Mouse (Mus musculus): ENCODE measurements at regions not wholly inside any gene's neighbourhood (a gene's known extent, or its start where the extent isn't known, plus 50 kb on each side); places are given as distances from the start of the nearest gene placed in this dataset.
A peak's percentile ranks its signal among the peaks of the same experiment; 100 is the strongest.

DNA sequence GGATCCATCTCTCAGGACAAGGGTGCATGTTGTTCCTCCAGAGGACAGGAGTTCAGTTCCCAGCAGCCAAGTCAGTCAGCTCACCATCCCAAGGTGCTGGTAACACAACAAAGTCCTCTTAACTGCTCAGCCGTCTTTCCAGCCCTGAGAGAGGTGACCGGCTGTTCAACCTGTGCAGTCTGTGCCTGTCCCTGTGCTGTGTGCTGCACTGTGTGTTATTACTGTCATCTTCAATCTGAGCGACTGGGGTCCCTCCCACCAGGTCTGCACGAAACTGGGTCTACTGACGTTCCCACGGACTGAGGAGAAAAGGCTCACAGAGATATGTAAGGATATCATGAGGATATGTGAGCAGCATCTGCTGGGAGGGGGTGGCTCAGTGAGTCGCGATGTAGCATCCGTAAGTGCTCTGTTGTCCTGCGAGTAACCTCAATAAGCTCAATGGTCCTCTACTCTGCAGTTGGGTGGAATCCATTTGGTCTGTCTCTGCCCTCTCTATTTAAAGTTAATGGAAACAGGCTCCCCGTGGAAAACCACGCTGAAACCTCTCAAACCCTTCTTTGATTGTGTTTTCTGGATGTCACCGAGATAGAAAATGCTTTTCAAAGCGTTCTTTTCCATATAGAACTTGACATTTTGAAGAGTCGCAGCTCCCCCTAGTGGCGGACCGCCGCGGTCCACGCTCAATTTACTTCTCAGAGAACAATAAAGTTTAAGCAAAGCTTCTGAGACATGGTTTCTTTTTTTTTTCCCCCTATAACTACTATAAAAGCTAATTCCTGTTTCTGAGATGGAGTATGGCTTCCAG is 87.1 kb upstream of the Intu start:
- no peaks in the 10 kb centered on the region for H3K9me3 ChIP-seq
- no peak overlapping the region; the same call in 1 of the 2 replicates for H3K4me2 ChIP-seq
- 34% methylated on average over 20 of the region's 20 CpGs for WGBS
- H3K4me1 ChIP-seq (replicated peaks): peaks cover 17% of the 10 kb centered on the region
- H3K27ac ChIP-seq: no peak overlapping the region; the same call in 1 of the 2 replicates
- H3K9ac ChIP-seq (replicated peaks): no peak overlapping the region
- H3K27me3 ChIP-seq: no peaks in the 10 kb centered on the region
- no peak for ATAC-seq (ENCODE audit: insufficient number of reproducible peaks, insufficient read depth, low FRiP score, low TSS enrichment, low read depth)
- no peaks in the 10 kb centered on the region for H3K36me3 ChIP-seq
- no peak overlapping the region for H3K4me3 ChIP-seq (replicated peaks)

GRCm38 (mm10) chr3:40452958-40453357 is 78.1 kb upstream of the Intu start:
- Histone ChIP-seq H3K4me3 (replicated peaks) (no peak overlapping the region), H3K9ac (replicated peaks) (no peak overlapping the region), H3K4me1 (replicated peaks) (peaks cover 12% of the 10 kb centered on the region), H3K9me3 (no peaks in the 10 kb centered on the region), H3K27me3 (no peaks in the 10 kb centered on the region), H3K4me2 (no peak overlapping the region), H3K27ac (no peak overlapping the region), H3K36me3 (no peaks in the 10 kb centered on the region)
- WGBS: 93% methylated on average over 5 of the region's 5 CpGs
- ATAC-seq (ENCODE audit: insufficient number of reproducible peaks, insufficient read depth, low FRiP score, low TSS enrichment, low read depth): no peak

DNA sequence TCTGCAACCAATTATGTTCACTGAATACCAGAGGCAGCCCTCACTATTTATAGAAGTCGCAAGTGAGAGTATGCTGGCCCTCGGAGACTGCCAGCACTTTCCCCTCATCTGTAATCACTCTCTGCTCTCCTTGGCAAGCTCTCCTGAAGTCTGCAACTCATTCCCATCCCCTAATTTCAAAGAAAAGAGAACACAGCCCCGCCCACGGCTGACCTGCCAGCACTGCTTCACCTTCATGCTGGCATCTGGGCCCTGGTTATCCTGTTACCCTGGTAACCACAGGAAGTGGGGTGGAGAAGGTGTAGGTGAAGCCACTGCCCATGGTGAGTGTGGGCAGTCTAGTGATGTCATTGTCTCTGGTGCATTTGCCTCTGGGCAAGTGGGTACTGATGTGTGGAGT is 77.5 kb upstream of the Intu start:
- Histone ChIP-seq H3K9ac (replicated peaks) (no peak overlapping the region), H3K4me1 (replicated peaks) (peaks cover 12% of the 10 kb centered on the region), H3K36me3 (no peaks in the 10 kb centered on the region), H3K27ac (peak overlapping the region; percentile 69), H3K4me2 (no peak overlapping the region), H3K9me3 (no peaks in the 10 kb centered on the region), H3K4me3 (replicated peaks) (no peak overlapping the region), H3K27me3 (no peaks in the 10 kb centered on the region)
- 7% methylated on average over 4 of the region's 4 CpGs for WGBS
- no peak for ATAC-seq (ENCODE audit: insufficient number of reproducible peaks, insufficient read depth, low FRiP score, low TSS enrichment, low read depth)

DNA sequence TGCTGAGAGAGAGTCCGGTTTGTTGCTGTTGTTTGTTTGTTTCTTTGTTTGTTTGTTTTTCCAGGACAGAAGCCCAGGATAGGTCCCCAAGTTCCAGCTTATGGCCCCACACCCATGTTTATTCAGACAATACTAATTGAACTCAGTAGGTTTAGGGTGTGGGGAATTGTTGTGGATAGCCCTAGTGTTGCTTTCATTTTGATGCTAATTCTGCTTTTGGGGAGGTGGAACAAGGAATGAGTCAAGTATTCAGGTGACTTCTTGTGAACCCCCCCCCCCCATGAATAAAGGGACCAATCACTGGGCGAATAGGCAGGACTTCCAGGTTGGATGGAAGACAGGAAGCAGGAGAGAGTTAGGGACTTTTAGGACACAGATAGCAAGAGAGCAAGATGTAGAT is 75.0 kb upstream of the Intu start:
- no peak for ATAC-seq (ENCODE audit: insufficient number of reproducible peaks, insufficient read depth, low FRiP score, low TSS enrichment, low read depth)
- no peaks in the 10 kb centered on the region for H3K27me3 ChIP-seq
- H3K4me1 ChIP-seq (replicated peaks): peaks cover 16% of the 10 kb centered on the region
- no peaks in the 10 kb centered on the region for H3K9me3 ChIP-seq
- no peak overlapping the region for H3K9ac ChIP-seq (replicated peaks)
- H3K36me3 ChIP-seq: no peaks in the 10 kb centered on the region
- H3K4me3 ChIP-seq (replicated peaks): no peak overlapping the region
- H3K27ac ChIP-seq: no peak overlapping the region
- H3K4me2 ChIP-seq: no peak overlapping the region
- WGBS: 81% methylated on average over 2 of the region's 2 CpGs

DNA sequence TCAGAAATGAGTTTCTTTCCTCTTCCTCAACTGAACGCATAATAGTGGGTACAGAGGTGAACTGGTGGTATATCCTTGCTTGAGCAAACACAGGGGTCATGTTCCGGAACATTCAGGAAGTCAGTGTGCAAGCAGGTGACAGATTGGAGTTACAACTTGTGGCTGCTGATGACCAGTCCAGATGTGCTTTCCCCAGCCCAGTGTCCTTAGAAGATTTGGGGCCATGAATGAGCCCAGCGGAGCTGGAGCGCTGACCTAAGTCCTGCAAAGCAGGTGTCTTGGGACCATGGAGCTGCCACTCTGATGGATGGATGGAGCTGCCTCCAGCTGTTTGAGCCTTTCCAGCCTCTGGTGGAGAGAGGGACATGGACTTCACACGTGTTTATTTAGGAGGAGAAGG is 72.6 kb upstream of the Intu start:
- Histone ChIP-seq H3K36me3 (no peaks in the 10 kb centered on the region), H3K4me2 (no peak overlapping the region), H3K4me1 (replicated peaks) (peaks cover 15% of the 10 kb centered on the region), H3K9ac (replicated peaks) (no peak overlapping the region), H3K27ac (no peak overlapping the region), H3K4me3 (replicated peaks) (no peak overlapping the region), H3K9me3 (no peaks in the 10 kb centered on the region), H3K27me3 (no peaks in the 10 kb centered on the region)
- no peak for ATAC-seq (ENCODE audit: insufficient number of reproducible peaks, insufficient read depth, low FRiP score, low TSS enrichment, low read depth)
- WGBS: 69% methylated on average over 5 of the region's 5 CpGs

DNA sequence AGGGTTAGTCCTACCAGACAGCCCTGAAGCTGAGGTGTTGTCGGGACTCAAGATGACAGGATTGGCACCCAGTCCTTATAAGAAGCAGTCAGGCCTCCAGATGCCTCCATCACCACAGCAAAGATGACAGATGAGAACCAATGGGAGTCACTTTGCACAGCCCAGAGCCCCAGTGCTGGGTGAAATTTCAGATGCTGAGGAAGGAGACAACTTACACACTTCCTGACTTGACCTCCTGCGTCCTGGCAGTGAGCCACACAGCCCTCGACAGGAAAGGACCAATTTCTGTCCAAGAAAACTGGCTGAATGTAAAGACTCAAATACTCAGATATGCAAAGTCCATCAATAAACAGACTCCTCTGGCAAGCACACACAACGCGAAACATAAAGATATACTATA is 67.6 kb upstream of the Intu start:
- WGBS: 75% methylated on average over 5 of the region's 5 CpGs
- H3K4me2 ChIP-seq: no peak overlapping the region
- H3K27ac ChIP-seq: no peak overlapping the region
- no peaks in the 10 kb centered on the region for H3K36me3 ChIP-seq
- H3K9ac ChIP-seq (replicated peaks): no peak overlapping the region
- ATAC-seq (ENCODE audit: insufficient number of reproducible peaks, insufficient read depth, low FRiP score, low TSS enrichment, low read depth): no peak
- no peaks in the 10 kb centered on the region for H3K9me3 ChIP-seq
- H3K27me3 ChIP-seq: no peaks in the 10 kb centered on the region
- no peak overlapping the region for H3K4me3 ChIP-seq (replicated peaks)
- H3K4me1 ChIP-seq (replicated peaks): 0 out of 2 replicates have a peak, but pooled peaks cover 8% of the 10 kb centered on the region

GRCm38 (mm10) chr3:40470101-40470500 is 61.0 kb upstream of the Intu start:
- ATAC-seq (ENCODE audit: insufficient number of reproducible peaks, insufficient read depth, low FRiP score, low TSS enrichment, low read depth): no peak; the same call in 1 of the 2 replicates
- H3K27ac ChIP-seq: no peak overlapping the region
- H3K4me1 ChIP-seq (replicated peaks): peaks cover 3% of the 10 kb centered on the region; the same call in 1 of the 2 replicates
- H3K9me3 ChIP-seq: no peaks in the 10 kb centered on the region
- H3K27me3 ChIP-seq: no peaks in the 10 kb centered on the region
- 36% methylated on average over 6 of the region's 6 CpGs for WGBS
- no peak overlapping the region for H3K4me2 ChIP-seq
- H3K9ac ChIP-seq (replicated peaks): no peak overlapping the region
- H3K4me3 ChIP-seq (replicated peaks): no peak overlapping the region
- no peaks in the 10 kb centered on the region for H3K36me3 ChIP-seq

- H3K27me3 ChIP-seq: no peaks in the 10 kb centered on the region
- H3K4me2 ChIP-seq: no peak overlapping the region
- no peak overlapping the region for H3K4me3 ChIP-seq (replicated peaks)
- no peaks in the 10 kb centered on the region for H3K36me3 ChIP-seq
- H3K4me1 ChIP-seq (replicated peaks): peaks cover 3% of the 10 kb centered on the region; the same call in 1 of the 2 replicates
- no peak overlapping the region for H3K9ac ChIP-seq (replicated peaks)
- no peaks in the 10 kb centered on the region for H3K9me3 ChIP-seq
- 64% methylated on average over 6 of the region's 6 CpGs for WGBS
- no peak overlapping the region for H3K27ac ChIP-seq
- no peak for ATAC-seq (ENCODE audit: insufficient number of reproducible peaks, insufficient read depth, low FRiP score, low TSS enrichment, low read depth)
These were observed 58.3 kb upstream of the Intu start for GRCm38 (mm10) chr3:40472766-40473165.

- Histone ChIP-seq H3K4me1 (replicated peaks) (peaks cover 35% of the 10 kb centered on the region), H3K36me3 (no peaks in the 10 kb centered on the region), H3K27me3 (no peaks in the 10 kb centered on the region), H3K27ac (peak overlapping the region; percentile 56; the same call in 1 of the 2 replicates), H3K9me3 (no peaks in the 10 kb centered on the region), H3K4me3 (replicated peaks) (no peak overlapping the region), H3K9ac (replicated peaks) (no peak overlapping the region), H3K4me2 (no peak overlapping the region; the same call in 1 of the 2 replicates)
- ATAC-seq (ENCODE audit: insufficient number of reproducible peaks, insufficient read depth, low FRiP score, low TSS enrichment, low read depth): no peak
- 76% methylated on average over 15 of the region's 15 CpGs for WGBS
These were observed 50.7 kb upstream of the Intu start for GRCm38 (mm10) chr3:40480258-40480951.

Measured in limb, embryonic 12.5 days (tissue).